Mouse (Mus musculus) embryonic facial prominence, embryonic 14.5 days (tissue): ENCODE measurements around the gene Mapk8ip2. TPM values are rescaled to one million over a fixed set of nuclear protein-coding genes. Genes with fewer than 3 reads are reported as not detected.

Experiments used
- ATAC-seq: fragments of 200-750 bp; cut with Nextera tagmentation; 2 replicates; pipeline ENCODE4 v1.8.0; 2017; ENCODE audit warnings: low read depth, moderate number of reproducible peaks, moderate TSS enrichment
- DNase-seq: peaks from one replicate; pipeline ENCODE4 v3.0.0-alpha.2; 2015; ENCODE audit warnings: low spot score
- H3K27ac ChIP-seq: fragments of 300-500 bp; sonication (generic); replicated peaks from 2 replicates; pipeline ENCODE4 v1.5.1; 2014; ENCODE audit warnings: low read depth, mild to moderate bottlenecking, low read length, moderate library complexity
- H3K27me3 ChIP-seq: fragments of 300-500 bp; sonication (generic); replicated peaks from 2 replicates; pipeline ENCODE4 v1.6.1; 2014; ENCODE audit warnings: low read length; ENCODE audit not compliant: control insufficient read depth, insufficient read depth
- H3K36me3 ChIP-seq: fragments of 300-500 bp; sonication (generic); 2 replicates; pipeline ENCODE4 v1.6.1; 2014; ENCODE audit warnings: low read length, mixed read lengths; ENCODE audit not compliant: control insufficient read depth, insufficient read depth
- H3K4me1 ChIP-seq: fragments of 300-500 bp; sonication (generic); 2 replicates; pipeline ENCODE4 v1.6.1; 2014; ENCODE audit warnings: antibody characterized with exemption, low read length; ENCODE audit not compliant: control insufficient read depth, insufficient read depth
- H3K4me2 ChIP-seq: fragments of 300-500 bp; sonication (generic); 2 replicates; pipeline ENCODE4 v1.6.1; 2014; ENCODE audit warnings: low read depth, mild to moderate bottlenecking, low read length, moderate library complexity, mixed read lengths
- H3K4me3 ChIP-seq: fragments of 300-500 bp; sonication (generic); 2 replicates; pipeline ENCODE4 v1.5.1; 2014; ENCODE audit warnings: low read depth, mild to moderate bottlenecking, low read length
- H3K9ac ChIP-seq: fragments of 300-500 bp; sonication (generic); 2 replicates; pipeline ENCODE4 v1.6.1; 2014; ENCODE audit warnings: low read depth, mild to moderate bottlenecking, low read length, moderate library complexity, mixed read lengths
- H3K9me3 ChIP-seq: fragments of 300-500 bp; sonication (generic); 2 replicates; pipeline ENCODE4 v1.6.1; 2016; ENCODE audit warnings: low read length; ENCODE audit not compliant: control insufficient read depth
- WGBS: fragments of 180-500 bp; shearing (Covaris S2); extraction: QIAGEN DNeasy Blood & Tissue Kit; methylation state at CpG from one replicate; pipeline ENCODE4 v1.1.7; 2014; 5-methylcytosine and 5-hydroxymethylcytosine counted together
- polyA plus RNA-seq: library from polyadenylated mRNA; unstranded; fragments of >200 nt; fragmentation: Nextera tagmentation; extraction: Ambion mirVana; gene quantifications from 2 replicates; pipeline ENCODE4 v1.2.1, GENCODE M21; 2014

Mapk8ip2 gene
- polyA plus RNA-seq, 1 experiment from 2014 or later = 4.3 TPM

GRCm38 (mm10) chr15:89432946-89433345, 20.8 kb upstream of the Mapk8ip2 start:
- Histone ChIP-seq H3K27me3 (no peaks in the 10 kb centered on the region), H3K36me3 (peaks cover 2% of the 10 kb centered on the region; the same call in 1 of the 2 replicates), H3K4me2 (no peak overlapping the region), H3K4me1 (peaks cover 13% of the 10 kb centered on the region), H3K9ac (no peak overlapping the region), H3K9me3 (no peaks in the 10 kb centered on the region), H3K4me3 (no peak overlapping the region), H3K27ac (no peak overlapping the region)
- no peak for ATAC-seq
- no peak for DNase-seq
- 73% methylated on average over 4 of the region's 4 CpGs for WGBS

- Histone ChIP-seq H3K27me3 (no peaks in the 10 kb centered on the region), H3K9ac (no peak overlapping the region), H3K4me3 (no peak overlapping the region), H3K4me1 (peaks cover 4% of the 10 kb centered on the region), H3K27ac (no peak overlapping the region), H3K9me3 (no peaks in the 10 kb centered on the region), H3K4me2 (no peak overlapping the region), H3K36me3 (no peaks in the 10 kb centered on the region)
- ATAC-seq (no peak), DNase-seq (no peak)
- WGBS = 58% methylated on average over 3 of the region's 3 CpGs
These were observed 19.6 kb upstream of the Mapk8ip2 start for GRCm38 (mm10) chr15:89434136-89434535.

- H3K4me2 ChIP-seq = no peak overlapping the region
- H3K27me3 ChIP-seq = no peaks in the 10 kb centered on the region
- no peaks in the 10 kb centered on the region for H3K9me3 ChIP-seq
- H3K4me3 ChIP-seq = no peak overlapping the region
- H3K9ac ChIP-seq = no peak overlapping the region
- H3K27ac ChIP-seq = no peak overlapping the region
- H3K36me3 ChIP-seq = no peaks in the 10 kb centered on the region
- WGBS = 83% methylated on average over 5 of the region's 5 CpGs
- DNase-seq (no peak), ATAC-seq (no peak)
- H3K4me1 ChIP-seq = no peaks in the 10 kb centered on the region; the same call in 1 of the 2 replicates
These were observed 17.8 kb upstream of the Mapk8ip2 start for GRCm38 (mm10) chr15:89435878-89436277.

DNA sequence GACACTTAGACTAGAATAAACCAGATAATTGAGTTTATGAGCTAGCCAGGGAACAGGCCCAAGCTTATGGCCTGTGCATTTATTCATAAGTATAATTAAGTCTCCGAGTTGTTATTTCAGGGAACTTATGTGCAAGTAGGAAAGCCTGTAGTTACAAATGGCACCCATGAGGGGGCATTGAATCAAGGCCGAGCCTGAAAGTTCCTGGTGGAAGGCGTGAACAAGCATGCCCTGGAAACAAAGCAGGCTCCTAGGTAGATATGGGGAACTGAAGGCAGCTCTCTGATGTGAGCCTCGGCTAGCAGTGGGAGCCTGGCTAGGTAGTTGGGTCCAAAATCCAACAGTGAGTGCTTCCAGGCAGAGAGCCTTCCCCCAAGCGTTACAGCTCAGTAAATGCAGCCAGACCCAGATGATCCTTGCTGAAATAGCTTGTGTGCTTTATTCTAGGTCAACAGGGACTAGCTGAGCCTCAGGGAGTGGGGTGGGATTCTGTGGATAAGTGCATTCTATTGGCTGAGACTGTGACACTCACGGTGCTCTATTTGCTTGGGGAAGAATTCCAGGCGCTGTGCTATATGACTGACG, 11.1 kb upstream of the Mapk8ip2 start:
- ATAC-seq = no peak
- H3K27ac ChIP-seq = no peak overlapping the region
- H3K4me1 ChIP-seq = no peaks in the 10 kb centered on the region
- peak; percentile 19 for DNase-seq
- H3K9ac ChIP-seq = no peak overlapping the region
- H3K27me3 ChIP-seq = no peaks in the 10 kb centered on the region
- H3K4me3 ChIP-seq = no peak overlapping the region
- no peaks in the 10 kb centered on the region for H3K9me3 ChIP-seq
- H3K4me2 ChIP-seq = no peak overlapping the region
- 35% methylated on average over 8 of the region's 8 CpGs for WGBS
- no peaks in the 10 kb centered on the region for H3K36me3 ChIP-seq

GRCm38 (mm10) chr15:89452906-89453864, 528 bp upstream of the Mapk8ip2 start:
- peaks cover 16% of the 10 kb centered on the region; the same call in 1 of the 2 replicates for H3K27me3 ChIP-seq
- peak; percentile 77 for DNase-seq

DNA sequence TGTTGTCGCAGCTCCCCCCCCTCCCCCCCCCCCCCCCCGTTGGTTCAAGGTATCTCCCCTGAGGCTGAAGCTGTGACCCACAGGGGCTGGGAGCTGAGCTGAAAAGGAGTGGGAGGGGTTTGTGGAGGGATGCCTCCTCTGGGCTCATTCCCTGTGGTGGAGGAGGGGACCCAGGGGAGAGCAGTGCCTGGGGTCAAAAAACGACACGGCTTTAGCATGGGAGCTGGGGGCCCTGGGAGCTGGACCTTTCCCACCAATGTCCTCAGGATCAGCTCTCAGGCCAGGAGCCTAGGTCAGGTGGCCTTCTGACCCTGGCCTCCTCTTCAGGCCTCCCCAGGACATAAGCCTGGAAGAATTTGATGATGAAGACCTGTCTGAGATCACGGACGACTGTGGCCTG, 1.1 kb downstream of the Mapk8ip2 start:
- H3K9me3 ChIP-seq = no peaks in the 10 kb centered on the region
- H3K4me3 ChIP-seq = peak overlapping the region; percentile 41; the same call in 1 of the 2 replicates
- no peak overlapping the region for H3K27ac ChIP-seq
- no peak overlapping the region for H3K9ac ChIP-seq
- H3K4me1 ChIP-seq = peaks cover 6% of the 10 kb centered on the region; the same call in 1 of the 2 replicates
- peak overlapping the region; percentile 70 for H3K4me2 ChIP-seq
- H3K36me3 ChIP-seq = no peaks in the 10 kb centered on the region
- peaks cover 16% of the 10 kb centered on the region; the same call in 1 of the 2 replicates for H3K27me3 ChIP-seq
- DNase-seq = no peak
- no peak for ATAC-seq
- 26% methylated on average over 4 of the region's 6 CpGs for WGBS

More at GRCm38 (mm10) chr15:89452906-89453864, 528 bp upstream of the Mapk8ip2 start:
- Histone ChIP-seq H3K27ac (no peak overlapping the region), H3K9ac (no peak overlapping the region), H3K36me3 (no peaks in the 10 kb centered on the region), H3K4me2 (peak overlapping the region; percentile 70), H3K9me3 (no peaks in the 10 kb centered on the region), H3K4me1 (peaks cover 6% of the 10 kb centered on the region; the same call in 1 of the 2 replicates), H3K4me3 (peak overlapping the region; percentile 41)
- 5% methylated on average over 24 of the region's 24 CpGs for WGBS
- ATAC-seq = peak; percentile 74

- DNase-seq (no peak), ATAC-seq (no peak)
- no peak overlapping the region for H3K4me3 ChIP-seq
- H3K4me2 ChIP-seq = no peak overlapping the region
- WGBS = 69% methylated on average over 6 of the region's 6 CpGs
- no peak overlapping the region for H3K27ac ChIP-seq
- no peak overlapping the region for H3K9ac ChIP-seq
- peaks cover 16% of the 10 kb centered on the region; the same call in 1 of the 2 replicates for H3K27me3 ChIP-seq
- no peaks in the 10 kb centered on the region for H3K36me3 ChIP-seq
- H3K9me3 ChIP-seq = no peaks in the 10 kb centered on the region
- peaks cover 6% of the 10 kb centered on the region; the same call in 1 of the 2 replicates for H3K4me1 ChIP-seq
These were observed 1.9 kb downstream of the Mapk8ip2 start for GRCm38 (mm10) chr15:89455642-89456041.

DNA sequence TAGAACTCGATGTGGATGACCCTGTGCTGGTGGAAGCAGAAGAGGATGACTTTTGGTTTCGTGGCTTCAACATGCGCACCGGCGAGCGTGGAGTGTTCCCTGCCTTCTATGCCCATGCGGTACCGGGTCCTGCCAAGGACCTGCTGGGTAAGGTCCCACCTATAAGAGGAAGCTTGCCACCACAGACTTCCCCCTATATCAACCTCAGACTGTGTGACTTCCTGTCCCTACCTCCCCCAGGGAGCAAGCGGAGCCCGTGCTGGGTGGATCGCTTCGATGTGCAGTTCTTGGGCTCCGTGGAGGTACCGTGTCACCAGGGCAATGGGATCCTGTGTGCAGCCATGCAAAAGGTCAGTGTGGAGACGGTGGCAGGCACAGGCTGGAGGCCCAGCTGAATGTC, 5.2 kb downstream of the Mapk8ip2 start:
- ATAC-seq (no peak), DNase-seq (no peak)
- WGBS = 88% methylated on average over 15 of the region's 15 CpGs
- Histone ChIP-seq H3K9ac (no peak overlapping the region), H3K27ac (no peak overlapping the region), H3K9me3 (no peaks in the 10 kb centered on the region), H3K4me2 (no peak overlapping the region), H3K4me1 (peaks cover 3% of the 10 kb centered on the region; the same call in 1 of the 2 replicates), H3K27me3 (peaks cover 10% of the 10 kb centered on the region; the same call in 1 of the 2 replicates), H3K36me3 (no peaks in the 10 kb centered on the region), H3K4me3 (no peak overlapping the region)
